Mouse (Mus musculus) right cerebral cortex, postnatal 25 days (tissue): Measurements from ENCODE around the gene Btbd35f4.
"Not testable (repeated sequence)": the region's sequence is repeated elsewhere in the genome, so short reads cannot be mapped to it uniquely, and the experiment has no call there.

Experiments used
- DNase-seq: peaks from one replicate; pipeline ENCODE4 v3.0.0; 2022

Btbd35f4 gene

DNA sequence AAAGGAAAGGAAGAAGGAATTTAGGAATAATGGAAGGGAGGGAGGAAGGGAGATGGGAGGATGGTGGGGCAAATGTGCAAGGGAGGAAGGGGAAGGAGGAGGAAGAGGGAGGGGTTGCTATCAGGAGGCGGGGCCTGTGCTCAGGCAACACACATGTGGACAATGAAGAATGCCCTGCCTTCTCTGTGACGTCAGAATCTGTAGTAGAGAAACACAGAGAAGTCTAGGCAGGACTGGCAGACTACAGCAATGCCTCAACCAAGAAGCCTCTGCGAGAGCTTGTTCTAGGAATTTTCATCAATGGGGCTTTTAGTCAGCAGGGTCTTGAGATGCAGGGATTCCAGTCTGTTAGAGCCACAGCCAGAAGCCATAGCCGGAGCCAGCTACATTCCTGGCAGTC, at the start of gene Btbd35f4:
Gene Btbd35f4, plus strand, starts transcription at position 301 of the 400 bp plus-strand sequence.
- DNase-seq = not testable (repeated sequence)

DNA sequence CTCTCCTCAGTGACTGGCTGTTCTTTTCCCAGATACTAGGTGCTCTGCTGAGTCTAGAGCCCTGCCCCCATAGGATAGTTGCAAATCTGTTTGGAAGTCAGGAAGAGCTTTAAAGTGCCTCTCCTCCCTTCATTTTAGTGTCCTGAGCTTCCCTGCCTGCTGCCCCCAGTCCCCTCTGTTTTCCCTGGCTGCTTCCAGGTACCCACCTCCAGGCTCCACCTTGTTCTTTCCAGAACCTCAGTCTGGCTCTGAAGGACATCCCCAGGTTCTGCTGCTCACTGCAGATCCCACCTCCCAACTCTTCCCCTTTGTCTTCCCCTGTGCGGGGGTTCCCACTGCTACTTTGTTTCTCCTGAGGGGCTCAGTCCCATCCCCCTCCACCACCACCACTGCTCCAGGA, 39.7 kb downstream of the Btbd35f4 start:
- DNase-seq = not testable (repeated sequence)
